Mouse (Mus musculus) embryonic facial prominence, embryonic 12.5 days (tissue): ENCODE measurements around the gene Trhde. TPM values are rescaled to one million over a fixed set of nuclear protein-coding genes. Genes with fewer than 3 reads are reported as not detected.

Experiments
- ATAC-seq: fragments of 200-750 bp; cut with Nextera tagmentation; 2 replicates; pipeline ENCODE4 v1.8.0; 2017; ENCODE audit not compliant: insufficient number of reproducible peaks, insufficient read depth, low FRiP score, low TSS enrichment
- H3K27ac ChIP-seq: fragments of 300-500 bp; sonication (generic); 2 replicates; pipeline ENCODE4 v1.5.1; 2016; ENCODE audit warnings: mild to moderate bottlenecking
- H3K27me3 ChIP-seq: fragments of 300-500 bp; sonication (generic); 2 replicates; pipeline ENCODE4 v1.6.1; 2016; ENCODE audit warnings: mild to moderate bottlenecking, moderate library complexity
- H3K36me3 ChIP-seq: fragments of 300-500 bp; sonication (generic); 2 replicates; pipeline ENCODE4 v1.6.1; 2016; ENCODE audit warnings: mild to moderate bottlenecking
- H3K4me1 ChIP-seq: fragments of 300-500 bp; sonication (generic); 2 replicates; pipeline ENCODE4 v1.6.1; 2016
- H3K4me2 ChIP-seq: fragments of 300-500 bp; sonication (generic); replicated peaks from 2 replicates; pipeline ENCODE4 v1.6.1; 2016; ENCODE audit warnings: mild to moderate bottlenecking, moderate library complexity
- H3K4me3 ChIP-seq: fragments of 300-500 bp; sonication (generic); 2 replicates; pipeline ENCODE4 v1.5.1; 2016; ENCODE audit warnings: mild to moderate bottlenecking
- H3K9ac ChIP-seq: fragments of 300-500 bp; sonication (generic); 2 replicates; pipeline ENCODE4 v1.6.1; 2016; ENCODE audit warnings: mild to moderate bottlenecking, moderate library complexity
- H3K9me3 ChIP-seq: fragments of 300-500 bp; sonication (generic); 2 replicates; pipeline ENCODE4 v1.6.1; 2016; ENCODE audit warnings: mild to moderate bottlenecking, moderate library complexity
- WGBS: fragments of 180-500 bp; shearing (Covaris S2); methylation state at CpG from one replicate; pipeline ENCODE4 v1.1.7; 2016; 5-methylcytosine and 5-hydroxymethylcytosine counted together
- polyA plus RNA-seq: library from polyadenylated mRNA; unstranded; fragments of >200 nt; fragmentation: Nextera tagmentation; extraction: Ambion mirVana; gene quantifications from 2 replicates; pipeline ENCODE4 v1.2.1, GENCODE M21; 2016

The Trhde gene
- 2.6 and 3.1 TPM in 2 replicates for polyA plus RNA-seq

DNA sequence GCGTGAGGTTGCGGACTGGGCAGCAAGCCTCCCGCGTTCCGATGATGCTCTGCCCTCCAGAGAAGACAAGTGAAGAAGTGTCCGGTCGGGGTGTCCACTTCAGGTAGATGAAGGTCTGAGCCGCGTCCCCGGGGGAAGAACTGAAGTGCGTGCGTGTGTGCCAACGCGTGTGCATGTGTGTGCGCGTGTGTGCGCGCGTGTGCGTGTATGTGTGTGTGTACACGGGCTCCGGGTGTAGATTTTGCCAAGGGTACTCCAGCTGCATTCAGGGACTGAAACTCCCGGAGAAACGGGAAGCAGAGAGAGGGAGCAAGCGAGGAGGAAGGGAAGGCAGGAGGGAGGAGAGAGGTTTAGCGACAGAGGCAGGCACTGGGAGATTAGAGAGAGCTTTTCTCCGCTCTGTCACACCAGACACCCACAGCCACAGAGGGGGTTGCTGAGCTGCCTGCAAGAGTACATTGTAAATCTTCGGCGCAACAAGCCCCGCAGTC lies at the start of gene Trhde:
Trhde (minus strand) TSS at position 147 of the 491 bp plus-strand sequence.
- Histone ChIP-seq H3K36me3 (no peaks in the 10 kb centered on the region), H3K4me3 (peak within 1 kb of the TSS; percentile 64), H3K27ac (no peak within 1 kb of the TSS), H3K9ac (peak within 1 kb of the TSS; percentile 46), H3K27me3 (peaks cover 37% of the 10 kb centered on the region), H3K4me2 (peak within 1 kb of the TSS; percentile 91), H3K9me3 (no peaks in the 10 kb centered on the region), H3K4me1 (0 out of 2 replicates have a peak, but pooled peaks cover 4% of the 10 kb centered on the region)
- ATAC-seq = no peak
- under 1% methylated on average over 30 of the region's 30 CpGs for whole genome bisulfite sequencing

DNA sequence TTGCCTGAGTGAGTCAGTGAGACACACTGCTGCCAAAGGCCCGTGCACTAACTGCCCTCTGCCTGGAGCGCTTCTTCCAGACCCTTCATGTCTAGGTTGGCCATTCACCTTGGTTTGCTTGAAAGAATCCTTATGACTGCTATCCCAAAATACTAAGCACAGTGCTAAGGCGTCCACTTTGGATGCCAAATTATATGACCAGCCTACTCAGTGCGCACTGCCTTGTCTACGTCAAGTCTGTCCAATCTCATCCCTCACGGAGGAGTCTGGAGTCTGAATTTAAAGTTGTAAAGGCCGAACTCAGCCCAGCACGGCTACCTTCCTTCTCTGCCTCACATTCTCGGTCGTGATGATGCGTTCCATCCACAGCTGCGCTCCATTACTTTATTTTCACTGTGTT lies 39.9 kb upstream of the Trhde start:
- H3K4me3 ChIP-seq = no peak overlapping the region
- no peak for ATAC-seq
- WGBS = 91% methylated on average over 12 of the region's 12 CpGs
- H3K4me2 ChIP-seq = no peak overlapping the region
- H3K27ac ChIP-seq = no peak overlapping the region
- H3K36me3 ChIP-seq = no peaks in the 10 kb centered on the region
- H3K9ac ChIP-seq = no peak overlapping the region
- H3K27me3 ChIP-seq = no peaks in the 10 kb centered on the region
- no peaks in the 10 kb centered on the region for H3K9me3 ChIP-seq
- H3K4me1 ChIP-seq = no peaks in the 10 kb centered on the region

DNA sequence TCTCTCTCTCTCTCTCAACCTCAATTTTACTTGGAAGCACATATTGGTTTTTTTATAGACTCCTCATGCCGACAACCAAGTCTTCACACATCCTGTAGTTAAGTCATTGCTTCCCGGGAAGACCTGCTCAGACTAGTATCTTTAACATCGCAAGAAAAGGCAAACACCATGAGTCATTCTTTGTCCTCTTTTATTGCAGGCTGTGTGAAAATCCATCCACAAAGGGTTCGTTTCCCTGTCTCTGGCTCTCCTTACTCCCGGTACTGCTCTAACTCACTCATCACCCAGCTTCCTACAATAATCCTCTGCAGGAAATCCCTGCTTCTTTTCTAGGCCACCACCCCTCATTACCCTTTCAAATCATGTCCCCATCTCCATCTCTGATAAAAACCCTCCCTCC lies 39.3 kb upstream of the Trhde start:
- no peak for ATAC-seq

DNA sequence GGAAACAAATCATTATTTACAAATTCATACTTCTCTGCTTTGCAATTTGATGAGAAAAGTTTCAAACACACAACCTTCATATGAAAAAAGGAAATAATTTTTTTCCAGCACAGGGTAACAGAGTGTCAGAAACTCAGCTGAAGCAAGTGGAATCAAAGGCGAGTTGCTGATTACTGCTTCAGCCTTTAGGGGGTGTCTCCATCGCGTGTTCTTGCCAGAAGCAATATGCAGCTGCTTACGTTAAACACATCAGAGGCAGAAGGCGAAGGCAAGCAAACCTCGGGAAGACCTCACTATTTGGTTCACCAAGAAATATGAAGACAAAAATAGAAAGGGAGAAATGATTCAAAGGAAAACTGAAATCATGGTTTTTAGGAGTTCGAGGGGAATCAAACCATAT lies 29.2 kb upstream of the Trhde start:
- Histone ChIP-seq H3K4me2 (no peak overlapping the region), H3K4me1 (no peaks in the 10 kb centered on the region), H3K36me3 (no peaks in the 10 kb centered on the region), H3K9me3 (no peaks in the 10 kb centered on the region), H3K9ac (no peak overlapping the region), H3K27ac (no peak overlapping the region), H3K4me3 (no peak overlapping the region), H3K27me3 (no peaks in the 10 kb centered on the region)
- 48% methylated on average over 7 of the region's 7 CpGs for WGBS
- ATAC-seq = no peak

More for the DNA sequence above, 39.3 kb upstream of the Trhde start:
- Histone ChIP-seq H3K9me3 (no peaks in the 10 kb centered on the region), H3K27me3 (no peaks in the 10 kb centered on the region), H3K4me2 (no peak overlapping the region), H3K4me3 (no peak overlapping the region), H3K36me3 (no peaks in the 10 kb centered on the region), H3K9ac (no peak overlapping the region), H3K27ac (no peak overlapping the region), H3K4me1 (no peaks in the 10 kb centered on the region)
- WGBS = 72% methylated on average over 5 of the region's 5 CpGs

DNA sequence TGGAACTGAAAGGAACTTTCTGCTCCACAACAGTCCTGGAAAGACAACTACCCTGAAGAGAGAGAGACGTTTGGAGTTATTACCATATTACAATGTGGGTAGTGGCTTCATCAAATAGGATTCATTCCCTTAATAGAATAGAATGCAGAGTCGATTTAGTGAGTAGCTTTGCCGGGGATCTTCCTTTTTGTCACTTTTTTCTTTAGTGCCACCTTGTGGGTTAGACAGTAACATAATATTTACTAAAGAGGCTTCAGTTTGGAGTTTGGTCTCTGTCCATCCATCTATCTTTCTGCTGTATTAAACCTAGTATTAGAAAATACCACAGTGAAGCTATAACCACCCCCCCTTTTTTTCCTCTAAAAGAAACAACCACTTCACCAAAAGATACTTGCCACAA lies 6.7 kb upstream of the Trhde start:
- no peaks in the 10 kb centered on the region for H3K27me3 ChIP-seq
- no peak overlapping the region for H3K9ac ChIP-seq
- no peaks in the 10 kb centered on the region for H3K4me1 ChIP-seq
- no peaks in the 10 kb centered on the region for H3K9me3 ChIP-seq
- WGBS = 44% methylated on average over 3 of the region's 3 CpGs
- no peak for ATAC-seq
- no peak overlapping the region for H3K4me2 ChIP-seq
- no peak overlapping the region for H3K4me3 ChIP-seq
- no peak overlapping the region for H3K27ac ChIP-seq
- no peaks in the 10 kb centered on the region for H3K36me3 ChIP-seq

DNA sequence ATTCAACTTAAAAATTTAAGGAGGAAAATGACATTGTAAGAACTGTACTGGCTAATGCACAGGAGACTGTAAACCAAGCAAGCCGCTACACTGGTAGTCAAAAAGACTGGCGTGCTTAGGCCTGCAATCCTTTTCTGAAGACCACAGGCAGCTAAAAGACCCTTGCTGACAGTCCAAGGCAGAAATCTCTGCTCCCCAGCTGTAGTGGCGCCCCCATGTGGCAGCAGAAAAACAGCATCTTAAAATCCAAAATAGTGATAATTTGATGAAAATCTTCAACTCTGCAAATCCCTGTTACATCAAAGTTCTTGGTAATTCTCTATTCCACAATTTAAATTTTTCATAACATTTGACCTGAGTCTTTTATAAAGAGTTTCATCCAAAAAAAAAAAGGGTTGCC lies 3.8 kb upstream of the Trhde start:
- Histone ChIP-seq H3K27me3 (peaks cover 22% of the 10 kb centered on the region), H3K4me3 (no peak overlapping the region), H3K4me1 (0 out of 2 replicates have a peak, but pooled peaks cover 2% of the 10 kb centered on the region), H3K9ac (no peak overlapping the region), H3K27ac (no peak overlapping the region), H3K9me3 (no peaks in the 10 kb centered on the region), H3K4me2 (no peak overlapping the region), H3K36me3 (no peaks in the 10 kb centered on the region)
- WGBS = 36% methylated on average over 3 of the region's 3 CpGs
- ATAC-seq = no peak

DNA sequence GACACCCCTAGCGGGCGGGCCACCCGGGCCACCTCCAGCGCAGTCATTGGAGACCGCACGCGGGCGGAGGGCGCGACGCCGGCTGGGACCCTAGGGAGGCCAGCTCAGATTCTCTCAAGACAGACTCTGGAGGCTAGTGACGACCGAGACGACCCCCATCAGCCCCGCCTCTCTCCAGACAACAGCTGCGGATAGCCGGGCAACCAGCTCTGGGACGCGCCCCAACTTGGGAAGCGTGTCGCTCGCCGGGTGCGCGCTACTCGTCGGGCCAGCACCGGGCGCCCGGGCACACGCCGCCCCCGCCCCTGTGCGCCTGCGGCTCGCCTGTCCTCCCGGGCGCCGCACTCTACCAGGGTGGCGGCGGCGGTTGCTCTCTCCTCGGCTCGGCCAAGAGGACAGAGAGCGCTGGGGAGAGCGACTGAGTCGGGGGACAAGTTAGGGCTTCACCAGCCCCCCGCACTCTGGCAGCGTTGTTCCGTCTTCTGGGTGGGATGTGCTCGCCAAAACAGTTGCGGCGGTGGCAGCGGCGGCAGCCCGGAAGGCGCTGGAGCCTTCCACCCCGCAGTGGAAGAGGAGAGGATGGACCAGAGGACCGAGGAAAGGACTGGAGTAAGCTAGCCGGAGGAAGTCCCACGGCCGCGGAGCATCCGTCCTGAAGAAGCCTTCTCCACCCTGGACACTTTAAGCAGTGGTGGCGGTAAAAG lies 498 bp downstream of the Trhde start:
- Histone ChIP-seq H3K27ac (no peak overlapping the region), H3K4me2 (peak overlapping the region; percentile 91), H3K4me1 (0 out of 2 replicates have a peak, but pooled peaks cover 4% of the 10 kb centered on the region), H3K27me3 (peaks cover 37% of the 10 kb centered on the region), H3K9ac (peak overlapping the region; percentile 46), H3K36me3 (no peaks in the 10 kb centered on the region), H3K9me3 (no peaks in the 10 kb centered on the region), H3K4me3 (peak overlapping the region; percentile 64)
- peak; percentile 83 for ATAC-seq
- WGBS = under 1% methylated on average over 66 of the region's 66 CpGs

DNA sequence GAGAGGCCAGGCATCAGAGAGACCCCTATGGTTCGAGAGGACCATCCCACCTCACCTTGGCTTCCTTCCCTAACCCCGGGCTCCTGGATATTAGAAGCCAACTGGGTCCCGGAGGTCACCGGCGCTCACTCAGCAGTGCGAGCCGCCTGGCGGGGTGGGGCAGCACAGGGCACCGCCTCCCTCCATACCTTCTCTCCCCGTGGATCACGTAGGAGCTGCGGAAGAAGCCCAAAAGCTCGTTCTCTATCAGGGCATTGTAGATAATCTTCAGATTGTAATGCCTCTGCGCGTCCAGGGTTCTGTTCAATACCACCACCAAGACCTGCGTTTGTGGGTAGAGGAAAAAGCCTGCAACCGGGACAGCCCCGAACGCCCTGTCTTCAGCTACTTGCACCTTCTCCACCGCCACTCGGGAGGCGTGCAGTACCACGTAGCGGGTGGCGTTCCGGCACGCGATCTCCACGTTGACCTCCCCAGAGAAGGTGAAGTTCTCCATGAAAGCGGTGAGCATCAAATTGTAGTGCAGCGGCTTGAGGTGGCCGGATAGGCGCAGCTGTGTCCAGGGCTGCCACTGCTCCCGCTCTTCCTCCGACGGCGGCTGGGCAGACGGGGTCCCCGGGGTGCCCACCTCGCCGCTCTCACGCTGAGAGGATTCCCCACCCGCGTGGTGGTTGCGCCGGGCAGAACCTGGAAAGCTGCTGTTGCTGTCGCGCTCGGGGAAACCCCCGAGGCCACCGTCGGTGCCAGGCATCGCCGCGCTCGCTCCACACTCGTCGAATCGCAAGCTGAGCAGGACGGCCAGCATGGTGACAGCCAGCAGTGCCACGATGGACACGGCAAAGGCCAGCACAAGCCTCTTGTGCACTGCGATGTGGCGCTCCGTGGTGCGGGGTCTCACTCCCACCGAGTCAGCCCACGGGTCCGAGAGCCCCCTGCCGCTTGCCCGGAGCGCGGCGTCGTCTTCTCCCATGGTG lies 1.5 kb downstream of the Trhde start:
- peak overlapping the region; percentile 91 for H3K4me2 ChIP-seq
- ATAC-seq = peak; percentile 5; the same call in 1 of the 2 replicates
- 0 out of 2 replicates have a peak, but pooled peaks cover 4% of the 10 kb centered on the region for H3K4me1 ChIP-seq
- 6% methylated on average over 75 of the region's 75 CpGs for WGBS
- H3K9ac ChIP-seq = no peak overlapping the region
- no peaks in the 10 kb centered on the region for H3K36me3 ChIP-seq
- H3K4me3 ChIP-seq = peak overlapping the region; percentile 64
- peaks cover 37% of the 10 kb centered on the region for H3K27me3 ChIP-seq
- H3K27ac ChIP-seq = no peak overlapping the region
- H3K9me3 ChIP-seq = no peaks in the 10 kb centered on the region

DNA sequence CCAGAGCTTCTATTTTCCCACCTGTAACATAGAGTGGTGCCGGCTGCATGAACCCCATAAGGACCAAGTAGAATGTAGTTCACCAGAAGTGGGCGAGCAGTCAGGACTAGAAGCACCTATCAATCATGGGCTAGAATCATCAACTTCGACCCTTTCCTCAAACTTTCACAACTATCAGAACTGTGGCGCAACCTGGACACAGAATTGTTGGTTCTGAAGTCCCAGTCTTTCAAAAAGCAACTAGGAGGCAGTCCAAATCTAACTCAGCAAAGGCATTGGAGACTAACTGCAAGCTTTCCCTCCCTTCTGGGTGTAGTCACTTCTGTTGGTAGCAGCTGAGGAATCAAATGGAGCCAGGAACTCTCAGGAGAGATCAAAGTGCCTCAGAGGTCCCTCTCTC lies 2.6 kb downstream of the Trhde start:
- 0 out of 2 replicates have a peak, but pooled peaks cover 4% of the 10 kb centered on the region for H3K4me1 ChIP-seq
- no peaks in the 10 kb centered on the region for H3K9me3 ChIP-seq
- 91% methylated on average over 4 of the region's 4 CpGs for WGBS
- H3K27ac ChIP-seq = no peak overlapping the region
- H3K27me3 ChIP-seq = peaks cover 37% of the 10 kb centered on the region
- H3K36me3 ChIP-seq = no peaks in the 10 kb centered on the region
- H3K4me2 ChIP-seq = no peak overlapping the region; the same call in 1 of the 2 replicates
- H3K4me3 ChIP-seq = no peak overlapping the region
- H3K9ac ChIP-seq = no peak overlapping the region
- no peak for ATAC-seq

DNA sequence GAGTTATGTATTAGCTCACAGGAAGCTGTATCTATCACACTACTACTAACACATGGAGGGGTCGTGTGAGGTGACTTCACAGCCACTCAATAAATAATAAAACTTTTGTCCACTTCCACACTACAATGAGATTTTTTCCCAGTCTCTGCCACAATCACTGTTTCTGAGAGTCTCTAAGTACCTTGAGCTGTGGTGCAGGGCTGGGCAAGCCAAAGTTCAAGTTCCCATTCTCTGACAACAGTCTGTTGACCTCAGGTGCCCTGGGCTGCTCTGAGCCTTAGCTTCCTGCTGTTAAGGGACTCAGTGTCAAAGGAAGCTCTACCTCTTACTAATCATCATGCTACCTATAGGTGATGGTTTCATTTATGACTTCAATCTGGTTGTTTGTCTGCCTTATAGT lies 3.3 kb downstream of the Trhde start:
- Histone ChIP-seq H3K9me3 (no peaks in the 10 kb centered on the region), H3K27me3 (peaks cover 37% of the 10 kb centered on the region), H3K36me3 (no peaks in the 10 kb centered on the region), H3K4me2 (no peak overlapping the region), H3K4me1 (0 out of 2 replicates have a peak, but pooled peaks cover 4% of the 10 kb centered on the region), H3K4me3 (no peak overlapping the region), H3K9ac (no peak overlapping the region), H3K27ac (no peak overlapping the region)
- 40% methylated on average over 1 of the region's 1 CpGs for WGBS
- ATAC-seq = no peak

DNA sequence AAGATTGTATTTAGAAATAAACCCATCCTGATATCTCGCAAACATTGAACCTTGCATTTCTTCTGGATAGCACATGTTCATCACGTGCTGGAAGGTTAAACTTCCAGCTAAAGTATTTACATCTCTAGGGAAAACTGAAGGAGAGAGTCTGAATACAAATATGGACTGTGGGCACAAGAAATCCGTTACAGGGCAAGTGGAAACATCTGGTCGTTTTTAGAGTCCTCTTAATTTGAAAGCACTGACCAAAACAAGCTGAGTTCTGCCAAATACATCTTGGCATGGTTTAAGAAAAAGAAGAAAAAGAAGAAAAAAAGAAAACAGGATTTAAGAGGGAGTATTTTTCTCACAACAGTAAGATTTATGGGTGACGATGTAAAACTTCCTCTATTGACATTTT lies 3.9 kb downstream of the Trhde start:
- no peaks in the 10 kb centered on the region for H3K36me3 ChIP-seq
- peaks cover 37% of the 10 kb centered on the region for H3K27me3 ChIP-seq
- no peak overlapping the region for H3K4me2 ChIP-seq
- H3K4me1 ChIP-seq = 0 out of 2 replicates have a peak, but pooled peaks cover 4% of the 10 kb centered on the region
- H3K9me3 ChIP-seq = no peaks in the 10 kb centered on the region
- H3K9ac ChIP-seq = no peak overlapping the region
- WGBS = 32% methylated on average over 5 of the region's 5 CpGs
- H3K4me3 ChIP-seq = no peak overlapping the region
- H3K27ac ChIP-seq = no peak overlapping the region
- ATAC-seq = no peak
